Mouse (Mus musculus): ENCODE data around the gene Mta3.

Mta3 gene

DNA sequence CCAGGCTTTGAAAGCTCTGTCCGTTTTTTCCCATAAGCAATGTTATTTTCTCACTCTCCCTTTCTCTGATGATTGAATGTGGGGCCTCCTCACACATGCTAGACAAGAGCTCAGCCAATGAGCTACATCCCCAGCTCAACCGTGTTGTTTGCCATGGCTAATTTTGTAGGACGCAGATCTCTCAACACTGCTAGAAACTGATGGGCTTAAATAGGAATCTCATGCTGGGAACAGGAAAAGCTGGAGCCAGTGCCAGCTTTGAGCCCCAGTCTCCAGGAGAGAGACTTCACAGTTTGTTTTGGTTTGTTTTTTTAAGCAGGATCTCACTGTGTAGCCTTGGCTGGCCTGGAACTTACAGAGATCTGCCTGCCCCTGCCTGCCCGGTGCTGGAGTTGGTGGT, 53.6 kb downstream of the Mta3 start:
- no peak for DNase-seq (ENCODE audit: low spot score)

DNA sequence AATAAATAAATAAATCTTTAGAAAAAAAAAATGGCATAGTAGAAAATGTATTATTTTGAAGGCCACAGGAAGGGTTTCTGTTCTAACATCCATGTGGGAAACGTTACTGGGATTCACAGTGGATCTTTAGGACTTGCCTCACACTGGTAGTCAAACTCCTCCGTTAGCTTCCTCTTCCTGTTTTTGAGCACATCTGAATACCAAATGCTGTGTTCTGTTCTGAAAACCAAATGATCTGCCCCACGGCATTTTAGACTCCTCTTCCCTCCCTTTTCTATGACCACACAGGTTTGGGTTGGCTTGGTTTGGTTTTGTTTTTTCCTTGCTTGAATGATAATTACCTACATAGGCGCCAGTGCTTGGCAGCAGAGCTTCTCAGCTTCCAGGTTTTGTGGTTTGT, 58.6 kb downstream of the Mta3 start:
- no peak for DNase-seq (ENCODE audit: low spot score)

DNA sequence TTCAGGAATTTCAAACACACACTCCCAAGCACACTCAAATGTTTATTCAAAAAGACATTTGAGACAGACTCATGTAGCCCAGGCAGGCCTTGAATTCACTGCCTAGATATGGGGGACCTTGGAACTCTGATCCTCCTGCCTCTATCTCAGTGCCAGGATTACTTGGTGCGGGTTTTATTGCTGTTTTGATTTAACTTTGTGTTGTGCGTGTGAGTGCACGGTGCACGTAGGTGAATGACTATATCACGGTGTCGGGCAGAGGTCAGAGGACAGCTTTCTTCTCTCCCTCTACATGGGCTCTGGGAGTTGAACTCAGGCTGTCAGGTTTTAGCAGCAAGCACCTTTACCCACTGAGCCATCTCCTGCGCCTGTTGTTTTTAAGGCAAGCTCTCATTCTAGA, 61.1 kb downstream of the Mta3 start:
- DNase-seq (ENCODE audit: low spot score), result no peak

DNA sequence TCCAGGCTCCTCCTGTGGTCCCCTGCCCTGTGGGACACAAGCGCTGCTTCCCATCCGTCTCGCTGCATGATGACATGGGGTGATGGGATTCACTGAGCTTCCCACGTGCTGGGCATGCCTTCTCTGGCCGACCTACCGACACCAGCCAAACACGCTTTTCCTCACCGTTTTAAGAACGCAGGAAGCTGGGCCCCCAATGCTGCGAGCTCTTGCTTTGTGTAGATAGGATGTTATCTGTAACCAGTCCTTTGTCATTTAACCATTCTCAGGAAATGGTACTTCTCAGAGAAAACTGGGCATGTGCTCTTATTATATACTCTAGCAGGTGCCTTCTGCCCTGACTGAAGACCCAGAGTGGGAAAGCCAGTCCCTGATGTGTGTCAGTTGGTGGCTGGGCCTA, 62.3 kb downstream of the Mta3 start:
- no peak for DNase-seq (ENCODE audit: low spot score)

DNA sequence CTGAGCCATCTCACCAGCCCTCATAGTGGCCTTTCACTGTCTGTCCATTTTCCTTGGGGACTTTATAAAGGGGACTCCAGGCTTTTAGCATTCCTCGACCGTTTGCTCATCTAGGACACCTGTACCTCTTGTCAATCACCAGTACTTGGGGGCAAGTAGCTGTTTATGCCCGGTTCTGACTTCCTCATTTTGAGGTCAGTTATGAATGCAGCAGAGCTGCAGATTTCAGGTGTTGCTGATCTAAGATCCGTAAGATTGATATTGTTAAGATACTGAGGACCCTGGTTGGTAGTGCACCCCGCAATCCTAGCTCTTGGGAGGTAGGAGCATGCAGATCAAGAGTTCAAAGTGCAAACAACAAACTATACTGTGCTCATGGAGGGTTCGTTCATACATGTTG, 64.4 kb downstream of the Mta3 start:
- DNase-seq (ENCODE audit: low spot score), result no peak

DNA sequence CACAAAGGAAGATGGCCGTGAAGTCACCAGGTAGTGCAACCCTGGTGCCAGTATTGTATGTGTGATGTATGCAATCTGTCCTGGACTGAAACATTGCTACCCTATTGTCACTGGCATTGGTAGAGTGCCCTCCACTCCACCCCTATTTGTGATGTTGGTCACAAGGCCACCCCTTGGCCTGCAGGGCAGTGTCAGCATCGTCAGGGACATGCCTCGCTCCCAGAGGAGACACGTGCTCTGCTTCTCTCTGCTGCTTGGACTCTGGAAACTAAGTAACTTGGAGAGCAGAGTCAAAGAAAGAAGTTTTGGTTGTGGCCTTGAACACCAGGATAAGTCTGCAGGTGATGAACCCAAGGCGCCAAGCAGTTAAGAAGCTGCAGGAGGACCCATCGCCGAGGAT, 65.0 kb downstream of the Mta3 start:
- no peak for DNase-seq (ENCODE audit: low spot score)

DNA sequence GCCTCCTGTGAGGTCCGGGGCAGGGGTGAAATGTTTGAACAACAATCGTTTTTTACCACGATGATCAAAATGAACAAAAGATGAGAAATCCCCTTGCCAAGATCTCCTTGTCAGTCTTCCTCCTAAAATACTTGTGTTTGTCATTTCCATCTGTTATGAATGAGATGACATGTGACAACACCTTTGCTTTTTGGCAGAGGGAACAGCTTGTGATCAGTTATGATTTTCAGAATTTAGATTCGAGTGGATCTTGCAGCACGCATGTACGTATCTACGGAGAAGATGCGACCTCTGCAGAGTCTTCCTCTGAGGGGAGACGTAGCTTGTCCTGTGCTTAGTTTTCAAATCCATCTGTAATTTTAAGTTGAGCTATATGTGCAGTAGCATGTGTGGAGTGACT, 66.1 kb downstream of the Mta3 start:
- DNase-seq (ENCODE audit: low spot score), result no peak

DNA sequence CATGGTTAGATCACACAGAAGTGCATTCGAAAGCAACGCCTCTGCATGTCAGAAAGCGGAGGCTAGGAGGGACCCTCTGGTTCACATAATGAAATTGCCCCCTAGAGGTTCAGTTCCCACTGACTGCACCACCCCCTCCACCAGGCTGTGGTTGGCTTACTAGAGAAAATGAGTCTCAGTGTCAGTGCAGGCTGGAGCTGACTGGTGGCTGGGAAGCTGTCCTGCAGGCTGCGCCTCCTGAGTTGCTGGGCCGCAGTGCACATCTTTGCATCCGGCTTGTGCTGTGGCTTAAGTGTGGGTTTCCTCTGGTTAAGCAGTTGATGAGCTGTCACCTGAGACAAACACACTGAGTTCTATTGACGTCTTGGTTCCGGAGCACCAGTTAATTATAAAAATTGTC, 66.7 kb downstream of the Mta3 start:
- DNase-seq (ENCODE audit: low spot score), result peak; percentile 90

DNA sequence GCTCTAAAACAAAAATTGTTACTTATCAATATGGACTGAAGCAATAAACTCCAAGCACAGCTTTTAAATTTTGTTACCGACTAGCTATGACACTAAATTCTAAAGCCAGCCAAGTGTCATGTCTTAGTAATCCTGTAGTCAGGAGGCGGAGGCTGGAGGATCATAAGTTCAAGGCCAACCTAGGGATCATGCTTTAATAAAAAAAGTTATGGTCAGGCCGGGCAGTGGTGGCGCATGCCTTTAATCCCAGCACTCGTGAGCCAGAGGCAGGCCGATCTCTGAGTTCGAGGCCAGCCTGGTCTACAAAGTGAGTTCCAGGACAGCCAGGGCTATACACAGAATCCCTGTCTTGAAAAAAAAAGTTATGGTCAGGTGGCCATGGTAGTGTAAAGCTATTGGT, 71.0 kb downstream of the Mta3 start:
- no peak for DNase-seq (ENCODE audit: low spot score)

DNA sequence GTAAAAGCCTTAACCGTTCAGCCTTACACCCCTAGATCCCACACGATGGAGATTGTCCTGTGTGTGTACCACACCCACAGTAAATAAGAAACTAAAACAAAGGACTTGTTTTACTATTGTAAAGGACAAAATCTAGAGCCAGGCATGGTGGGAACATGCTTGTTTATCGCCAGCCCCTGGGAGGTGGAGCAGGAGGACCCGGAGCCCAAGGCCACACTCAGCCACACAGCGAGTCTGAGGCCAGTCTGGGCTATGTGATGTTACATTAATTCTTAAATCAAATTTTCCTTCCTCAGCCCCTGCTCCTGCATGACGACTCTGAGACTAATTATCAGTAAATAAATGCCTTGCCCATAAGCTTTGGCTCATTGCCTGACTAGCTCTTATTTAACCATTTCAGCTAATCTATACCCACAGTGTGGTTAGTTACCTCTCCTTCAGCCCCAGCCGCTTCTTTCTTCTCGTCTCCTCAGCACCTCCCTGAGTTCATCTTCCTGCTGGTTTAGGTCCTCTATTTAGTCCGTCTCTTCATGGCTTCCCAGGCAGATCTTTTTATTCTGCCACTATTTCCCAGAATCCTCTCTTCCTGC, 71.6 kb downstream of the Mta3 start:
- no peak for DNase-seq (ENCODE audit: low spot score)

DNA sequence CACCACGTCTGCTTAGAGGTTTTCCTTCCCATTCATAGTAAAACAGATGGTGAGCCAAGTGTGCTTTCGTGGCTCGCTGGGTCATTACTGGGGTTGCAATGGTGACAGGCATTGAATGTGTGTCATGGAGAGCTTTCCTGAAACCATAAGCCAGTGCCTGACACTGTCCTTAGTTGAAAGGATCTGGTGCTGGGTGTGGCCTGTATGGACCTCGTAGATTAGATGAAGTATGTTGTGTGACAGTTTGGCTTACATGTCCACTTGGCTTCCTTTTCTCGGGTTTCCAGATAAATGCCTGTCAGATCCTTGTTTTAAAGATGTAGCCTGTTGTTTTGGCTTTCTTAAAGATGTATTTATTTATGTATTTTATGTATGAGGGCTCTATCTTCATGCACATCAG, 74.3 kb downstream of the Mta3 start:
- DNase-seq (ENCODE audit: low spot score), result no peak

DNA sequence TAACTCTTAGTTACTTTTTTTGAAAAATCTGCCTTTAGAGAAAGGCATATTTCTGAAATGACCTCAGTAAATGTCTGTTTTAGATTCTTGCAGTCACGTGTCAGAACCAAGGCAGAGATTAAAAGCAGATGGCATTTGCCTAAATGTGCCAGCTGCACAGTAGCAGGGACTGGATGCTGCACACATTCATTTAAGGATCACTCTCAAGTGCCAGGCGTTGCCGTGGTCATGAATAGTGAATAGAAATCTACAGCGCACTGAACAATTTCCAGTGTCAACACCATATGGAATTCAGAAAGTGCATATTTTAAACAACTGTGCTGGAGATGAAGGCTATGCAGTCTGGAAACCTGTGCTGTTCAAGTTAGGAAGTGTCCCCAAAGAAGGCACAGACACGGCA, 76.8 kb downstream of the Mta3 start:
- no peak for DNase-seq (ENCODE audit: low spot score)

DNA sequence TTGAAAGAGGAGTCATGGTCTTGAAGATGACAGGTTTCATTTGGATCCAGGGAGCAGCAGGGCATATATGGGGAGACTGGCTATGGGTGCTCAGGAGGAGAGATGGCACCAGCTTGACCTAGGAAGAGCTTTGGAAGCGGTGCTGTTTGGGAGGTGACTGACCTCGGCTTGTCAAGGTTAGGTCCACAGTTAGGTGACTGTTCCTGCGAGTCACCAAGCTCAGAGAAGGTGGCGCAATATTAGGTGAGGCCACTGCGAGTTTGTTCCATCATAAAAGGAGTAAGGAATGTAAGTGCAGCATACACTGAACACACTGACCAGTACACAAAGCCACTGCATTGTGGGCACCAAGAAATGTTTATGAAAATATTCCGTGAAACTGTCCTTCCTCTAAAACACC, 80.5 kb downstream of the Mta3 start:
- no peak for DNase-seq (ENCODE audit: low spot score)

DNA sequence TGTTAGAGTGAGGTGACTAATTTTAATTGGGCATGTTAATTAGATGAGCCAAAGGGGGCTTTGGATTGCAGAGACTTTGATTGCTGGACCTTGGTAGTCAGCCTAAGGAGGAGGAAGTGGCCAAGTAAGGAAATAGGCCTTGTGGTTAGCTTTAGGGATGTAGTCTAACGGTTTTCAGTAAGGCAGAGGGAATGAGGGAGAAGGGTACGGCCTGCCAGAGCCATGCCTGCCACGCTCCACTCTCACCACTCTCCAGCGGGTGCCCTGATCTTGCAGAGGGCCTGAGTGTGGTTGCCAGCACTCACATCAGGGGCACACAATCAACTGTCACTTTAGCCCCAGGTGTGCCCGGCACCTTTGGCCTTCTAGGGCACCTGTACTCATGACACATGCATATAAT, 84.2 kb downstream of the Mta3 start:
- no peak for DNase-seq (ENCODE audit: low spot score)

DNA sequence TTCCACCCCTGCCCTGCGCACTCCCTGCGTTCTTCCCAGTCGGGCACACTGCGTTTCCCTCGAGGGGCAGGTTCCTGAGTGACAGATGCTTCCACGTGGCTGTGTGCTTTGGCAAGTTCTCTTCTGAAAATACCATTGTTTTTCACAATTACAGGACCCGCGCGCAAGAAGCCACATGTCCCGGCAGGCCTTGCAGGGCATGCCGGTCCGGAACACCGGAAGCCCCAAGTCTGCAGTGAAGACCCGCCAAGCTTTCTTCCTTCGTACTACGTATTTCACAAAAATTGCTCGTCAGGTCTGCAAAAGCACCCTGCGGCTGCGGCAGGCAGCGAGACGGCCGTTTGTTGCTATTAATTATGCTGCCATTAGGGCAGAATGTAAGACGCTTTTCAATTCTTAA, 86.4 kb downstream of the Mta3 start:
- DNase-seq (ENCODE audit: low spot score), result no peak

DNA sequence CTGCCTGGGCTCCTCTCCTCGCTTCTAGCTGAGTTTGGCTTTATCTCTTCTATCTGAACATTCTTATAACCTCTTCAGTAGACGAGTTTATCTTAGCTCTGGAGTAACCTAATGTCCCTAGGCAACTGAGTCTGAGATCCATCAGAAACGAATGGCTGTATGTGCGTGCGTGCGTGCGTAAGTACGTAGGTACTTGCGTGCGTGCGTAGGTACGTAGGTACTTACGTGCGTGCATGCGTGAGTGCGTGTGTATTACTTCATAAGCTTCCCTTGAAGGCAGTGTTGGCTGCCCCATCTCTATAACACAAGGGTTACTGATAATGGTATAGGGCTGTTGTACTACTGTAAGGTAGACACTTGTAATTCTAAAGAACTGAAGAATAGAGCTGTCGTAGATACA, 89.2 kb downstream of the Mta3 start:
- no peak for DNase-seq (ENCODE audit: low spot score)

DNA sequence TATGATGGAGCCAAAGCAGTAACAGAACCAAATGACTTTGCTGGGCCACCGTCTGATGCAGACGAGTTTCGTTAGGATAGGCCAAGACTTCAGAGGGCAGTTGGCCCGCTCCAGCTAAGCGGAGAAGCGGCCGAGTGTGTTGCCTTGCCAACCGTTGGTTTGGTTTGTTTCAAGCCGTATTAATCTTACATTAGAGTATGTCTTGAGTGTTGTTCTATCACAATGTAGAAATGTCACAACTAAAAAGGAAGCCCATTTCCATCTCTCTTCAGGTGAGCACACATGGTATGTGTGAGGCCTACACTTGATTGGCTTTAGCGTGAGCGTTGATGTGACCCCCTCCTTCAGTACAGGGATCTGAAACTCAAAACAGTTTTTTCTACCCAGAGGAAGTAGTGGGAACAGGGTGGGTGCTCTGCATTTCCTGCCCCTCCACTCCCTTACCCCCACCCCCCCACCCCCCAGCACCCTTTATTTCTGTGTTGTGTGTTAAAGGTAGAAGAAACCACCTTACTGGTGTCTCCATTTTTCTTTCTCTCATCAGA, 93.6 kb downstream of the Mta3 start:
- peak; percentile 34 for DNase-seq (ENCODE audit: low spot score)

DNA sequence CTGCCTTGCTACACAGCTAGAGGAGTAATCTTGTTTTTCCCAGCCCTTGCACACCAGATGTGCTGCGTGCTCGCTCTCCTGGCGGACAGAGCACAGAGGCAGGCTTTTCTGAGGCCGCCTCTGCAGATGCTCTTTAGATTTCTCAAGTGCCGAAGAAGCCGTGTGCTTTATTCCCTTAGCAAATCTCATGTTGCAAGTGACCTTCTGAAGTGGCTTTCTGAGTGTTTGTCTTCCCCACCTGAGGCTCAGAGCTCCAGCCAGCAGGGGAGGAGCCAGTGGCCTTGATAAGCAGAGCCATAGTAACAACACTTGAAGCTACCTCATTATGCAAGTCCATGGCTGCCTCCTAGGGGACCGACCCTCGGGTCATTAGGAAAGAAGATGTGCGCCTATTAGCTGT, 98.0 kb downstream of the Mta3 start:
- no peak for DNase-seq (ENCODE audit: low spot score)

DNA sequence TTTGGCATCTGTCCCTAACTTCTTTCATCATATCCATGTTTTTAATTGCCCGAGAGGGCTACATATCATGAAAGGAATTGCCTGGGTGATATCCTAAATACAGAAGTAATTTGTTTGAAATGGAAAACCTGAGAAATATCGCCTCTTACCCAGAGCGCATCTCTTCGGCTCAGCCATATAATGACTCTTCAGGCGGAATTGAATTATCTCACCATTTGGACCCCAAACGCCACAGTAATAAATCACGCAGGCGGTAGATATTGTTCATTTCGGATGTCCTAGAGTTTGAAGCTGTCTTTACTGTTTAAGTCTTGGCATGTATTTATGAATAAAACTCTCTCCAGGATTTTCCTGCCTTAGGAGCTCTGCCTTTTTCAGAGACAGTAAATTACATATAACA, 99.1 kb downstream of the Mta3 start:
- no peak for DNase-seq (ENCODE audit: low spot score)

DNA sequence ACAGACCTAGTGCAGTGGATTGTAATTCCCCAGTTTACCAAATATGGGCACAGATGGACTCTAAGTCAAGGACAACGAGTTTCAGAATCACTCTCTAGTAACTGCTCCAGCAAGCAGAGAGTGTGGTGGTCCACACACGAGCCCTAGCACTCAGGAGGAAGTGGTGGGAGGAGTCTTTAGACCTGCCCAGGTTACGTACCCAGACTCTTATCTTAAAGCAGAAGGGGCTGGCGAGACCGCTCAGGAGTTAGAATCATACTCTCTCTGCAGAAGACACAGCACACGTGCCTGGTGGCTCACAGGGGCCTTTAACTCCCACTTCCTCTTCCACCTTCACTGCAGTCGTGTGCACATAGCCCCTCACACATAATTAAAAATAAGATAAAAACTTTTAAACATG, 101.4 kb downstream of the Mta3 start:
- peak; percentile 37 for DNase-seq (ENCODE audit: low spot score)

DNA sequence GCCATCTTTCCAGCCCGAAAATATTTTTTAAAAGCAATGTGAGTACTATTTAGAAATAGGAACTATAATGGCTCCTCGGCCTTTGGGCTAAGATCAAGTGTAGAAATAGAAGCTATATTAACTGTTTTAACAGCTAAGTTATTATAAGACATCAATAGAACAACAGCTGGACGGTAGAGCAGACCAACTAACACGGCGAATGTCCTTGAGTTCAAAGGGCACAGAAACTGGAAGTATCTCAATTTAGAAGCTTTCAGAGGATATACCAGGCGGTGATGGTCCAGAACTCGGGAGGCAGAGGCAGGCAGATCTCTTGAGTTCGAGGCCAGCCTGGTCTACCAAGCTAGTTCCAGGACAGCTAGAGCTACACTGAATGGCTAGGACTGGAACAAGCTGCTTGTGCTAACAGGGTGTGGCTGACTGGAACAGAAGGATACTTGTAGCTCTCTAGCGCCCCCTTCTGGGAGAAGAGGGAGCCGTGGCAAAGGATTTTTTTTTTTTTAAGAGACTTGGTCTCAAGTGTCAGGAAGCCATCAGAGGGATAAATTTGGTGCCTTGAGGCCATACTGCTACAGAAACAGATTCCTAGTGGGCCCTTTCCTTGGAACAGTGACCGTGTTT, 101.9 kb downstream of the Mta3 start:
- DNase-seq (ENCODE audit: low spot score), result peak; percentile 78

DNA sequence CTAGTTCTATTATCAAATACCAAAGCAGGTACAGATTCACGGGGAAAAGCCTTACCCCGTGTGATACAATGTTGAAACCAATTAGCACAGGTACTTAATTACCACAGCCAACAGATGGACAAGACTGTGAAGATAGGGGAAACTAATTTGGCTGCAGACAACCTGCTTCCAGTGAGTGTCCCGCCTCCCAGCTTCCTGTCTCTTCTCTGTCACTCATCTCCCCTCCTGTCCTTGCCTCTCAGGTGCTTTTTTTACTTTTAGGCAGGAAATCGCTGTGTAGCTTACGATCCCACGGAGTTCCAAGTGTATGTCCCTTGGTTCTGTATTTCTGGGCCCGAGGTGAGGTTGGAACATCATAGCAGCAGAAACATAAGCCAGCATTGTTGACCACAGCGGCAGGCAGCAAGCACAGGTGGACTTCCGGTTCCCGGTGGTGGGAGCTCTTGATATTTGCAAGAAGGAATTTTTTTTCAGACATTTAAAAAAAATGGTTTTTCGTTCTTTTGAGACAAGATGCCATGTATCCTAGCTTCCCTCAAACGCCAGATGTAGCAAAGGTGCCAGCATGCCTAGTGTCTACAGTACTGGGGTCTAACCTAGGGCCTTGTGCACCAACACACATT, 102.6 kb downstream of the Mta3 start:
- no peak for DNase-seq (ENCODE audit: low spot score)

DNA sequence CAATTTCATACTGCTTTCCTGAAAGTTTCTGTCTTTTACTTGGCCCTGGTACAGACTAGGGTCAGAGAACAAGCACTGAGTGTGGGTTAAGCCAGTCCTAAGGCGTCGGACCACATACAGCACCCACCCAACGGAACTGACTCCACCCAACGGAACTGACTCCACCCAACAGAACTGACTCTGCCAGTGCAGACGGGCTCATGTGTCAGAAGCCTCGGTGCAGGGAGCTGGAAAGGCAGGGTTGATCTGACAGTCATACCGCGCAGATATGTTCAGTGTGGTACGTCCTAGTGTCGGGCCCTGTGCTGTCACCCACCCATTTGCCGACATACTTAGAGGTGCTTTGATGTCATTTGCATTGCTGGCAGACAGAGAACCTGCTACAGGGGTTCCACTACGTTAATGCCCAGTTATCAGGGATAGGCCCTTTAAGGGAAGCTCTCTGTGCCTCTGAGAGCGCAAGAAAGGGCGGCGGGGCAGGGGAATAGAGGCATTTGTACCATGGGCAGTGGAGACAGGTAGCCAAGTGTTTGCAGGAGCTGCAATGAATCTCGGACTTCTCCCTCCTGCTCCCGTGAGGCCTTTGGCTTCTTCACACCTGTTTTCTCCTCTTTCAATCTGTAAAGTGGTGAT, 103.3 kb downstream of the Mta3 start:
- no peak for DNase-seq (ENCODE audit: low spot score)

Data from T-cell, adult 2 months (primary cell).